8 mouse cellular contexts compared by ENCODE assay signal in the genomic region with DNA sequence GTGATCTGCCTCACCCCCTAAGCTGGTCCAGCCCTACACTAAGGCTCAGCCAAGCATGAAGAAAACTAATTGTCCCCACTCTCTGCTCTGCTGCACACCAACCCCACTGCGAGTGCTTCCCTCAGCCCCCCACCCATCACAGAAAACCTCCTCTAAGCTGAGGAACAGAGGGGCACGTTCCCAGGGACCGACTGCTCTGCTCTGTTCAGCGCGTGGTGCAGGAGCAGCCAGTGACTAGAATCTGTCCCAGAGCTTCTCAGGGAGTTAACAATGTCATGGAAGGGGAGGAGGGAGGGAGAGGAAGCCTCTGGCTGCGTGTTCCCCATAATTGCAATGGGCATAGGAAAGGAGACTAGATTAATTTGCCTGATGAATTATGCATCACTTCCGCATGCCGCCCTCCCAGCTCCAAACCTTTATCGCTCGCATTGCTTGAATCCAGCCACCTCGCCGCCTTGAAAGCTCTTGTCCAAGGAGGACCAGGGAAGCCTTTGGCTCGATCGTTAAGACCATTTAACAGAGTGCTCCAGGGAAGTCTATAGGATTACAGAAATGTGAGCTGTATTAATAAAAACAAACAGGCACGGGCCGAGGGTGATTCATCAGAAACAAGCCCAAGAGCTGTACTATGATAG.
DNase-seq lines count a peak whose midpoint lies in the region; ATAC-seq and TF ChIP-seq lines count a peak whose summit lies in the region.

No protein-coding gene starts in this region.

- peaks cover 32% of the 10 kb centered on the region for H3K27me3 ChIP-seq in heart, embryonic 13.5 days (replicated peaks)
- H3K27me3 ChIP-seq in limb, embryonic 11.5 days (ENCODE audit: control insufficient read depth, insufficient read depth, low read length), result no peaks in the 10 kb centered on the region
- no peaks in the 10 kb centered on the region for H3K27me3 ChIP-seq in neural tube, embryonic 14.5 days (ENCODE audit: control insufficient read depth, insufficient read depth, low read length)

- no peak for TF ChIP-seq CTCF in cortical plate, adult 2 months (IDR thresholded peaks at IDR 0.05; ENCODE audit: extremely low read depth, insufficient read depth, low read length)

- DNase-seq in heart, postnatal 10 days, result no peak
- DNase-seq in frontal cortex, postnatal 36 days (ENCODE audit: low spot score in 2 of 2), result peak; percentile 17 to 22
- DNase-seq in limb, embryonic 11.5 days (ENCODE audit: low spot score), result peak; percentile 44
- DNase-seq in gastrocnemius, postnatal 4 days (ENCODE audit: low spot score in 2 of 2), result no peak
- DNase-seq in gastrocnemius, postnatal 25 days, result no peak

- no peaks in the 10 kb centered on the region for H3K9me3 ChIP-seq in heart, embryonic 13.5 days
- no peaks in the 10 kb centered on the region for H3K9me3 ChIP-seq in limb, embryonic 11.5 days (ENCODE audit: control insufficient read depth, low read length)
- no peaks in the 10 kb centered on the region for H3K9me3 ChIP-seq in neural tube, embryonic 14.5 days (ENCODE audit: control insufficient read depth, low read length)

- peaks cover 8% of the 10 kb centered on the region; the same call in 1 of the 2 replicates for H3K4me1 ChIP-seq in heart, embryonic 13.5 days
- no peaks in the 10 kb centered on the region; the same call in 1 of the 2 replicates for H3K4me1 ChIP-seq in cortical plate, adult 2 months (ENCODE audit: control insufficient read depth, insufficient read depth, low read length)
- H3K4me1 ChIP-seq in limb, embryonic 11.5 days (ENCODE audit: control insufficient read depth, insufficient read depth, low read length), result peaks cover 6% of the 10 kb centered on the region; the same call in 1 of the 2 replicates
- peaks cover 11% of the 10 kb centered on the region; the same call in 1 of the 2 replicates for H3K4me1 ChIP-seq in neural tube, embryonic 14.5 days (ENCODE audit: control insufficient read depth, insufficient read depth, low read length)

- 3% methylated on average over 16 of the region's 16 CpGs for WGBS in heart, embryonic 13.5 days
- 8% methylated on average over 16 of the region's 16 CpGs for WGBS in limb, embryonic 11.5 days
- 1% methylated on average over 16 of the region's 16 CpGs for WGBS in neural tube, embryonic 14.5 days

- ATAC-seq in heart, embryonic 13.5 days (ENCODE audit: extremely low read depth, insufficient number of reproducible peaks, low FRiP score, low TSS enrichment), result no peak; the same call in 1 of the 2 replicates
- ATAC-seq in limb, embryonic 11.5 days (ENCODE audit: insufficient number of reproducible peaks, low FRiP score, low TSS enrichment, low read depth), result 0 out of 2 replicates have a peak, but pooled peaks have one; percentile 26
- peak; percentile 90 for ATAC-seq in neural tube, embryonic 14.5 days (ENCODE audit: low read depth)

- no peaks in the 10 kb centered on the region for H3K36me3 ChIP-seq in heart, embryonic 13.5 days
- H3K36me3 ChIP-seq in limb, embryonic 11.5 days (ENCODE audit: control insufficient read depth, insufficient read depth, low read length), result no peaks in the 10 kb centered on the region
- no peaks in the 10 kb centered on the region for H3K36me3 ChIP-seq in neural tube, embryonic 14.5 days (ENCODE audit: control insufficient read depth, insufficient read depth, low read length)

- peak overlapping the region; percentile 74 for H3K9ac ChIP-seq in heart, embryonic 13.5 days
- peak overlapping the region; percentile 40 for H3K9ac ChIP-seq in limb, embryonic 11.5 days (ENCODE audit: low read length)
- peak overlapping the region; percentile 2; the same call in 1 of the 2 replicates for H3K9ac ChIP-seq in neural tube, embryonic 14.5 days (replicated peaks; ENCODE audit: low read depth, low read length)

- no peak overlapping the region for H3K27ac ChIP-seq in heart, embryonic 13.5 days (replicated peaks)
- H3K27ac ChIP-seq in cortical plate, adult 2 months (ENCODE audit: insufficient read depth, low read length), result no peak overlapping the region
- no peak overlapping the region for H3K27ac ChIP-seq in limb, embryonic 11.5 days (replicated peaks; ENCODE audit: low read depth, low read length)
- peak overlapping the region; percentile 17; the same call in 1 of the 2 replicates for H3K27ac ChIP-seq in neural tube, embryonic 14.5 days (ENCODE audit: low read depth, low read length)

- H3K4me3 ChIP-seq in heart, embryonic 13.5 days, result peak overlapping the region; percentile 55
- H3K4me3 ChIP-seq in cortical plate, adult 2 months (ENCODE audit: insufficient read depth, low read length), result peak overlapping the region; percentile 20; the same call in 1 of the 2 replicates
- peak overlapping the region; percentile 19 for H3K4me3 ChIP-seq in limb, embryonic 11.5 days (ENCODE audit: low read depth, low read length)
- H3K4me3 ChIP-seq in neural tube, embryonic 14.5 days (ENCODE audit: low read depth, low read length), result peak overlapping the region; percentile 11

- peak overlapping the region; percentile 86 for H3K4me2 ChIP-seq in heart, embryonic 13.5 days
- H3K4me2 ChIP-seq in limb, embryonic 11.5 days (ENCODE audit: low read depth, severe bottlenecking), result peak overlapping the region; percentile 75
- H3K4me2 ChIP-seq in neural tube, embryonic 14.5 days (ENCODE audit: low read depth, low read length), result peak overlapping the region; percentile 54

- intact Hi-C loops in heart, postnatal 10 days (cut with DNase I), result no loop called here

- TF ChIP-seq POLR2A in cortical plate, adult 2 months (IDR thresholded peaks at IDR 0.05; ENCODE audit: extremely low read depth, insufficient read depth, low read length), result no peak

Comparison
In these comparisons a context has a peak if more than half of its experiments do, and no peak if none do; other contexts are left out.
1. H3K9ac ChIP-seq: peak in every context shown above with its lines; median percentile 74 in heart, embryonic 13.5 days; 40 in limb, embryonic 11.5 days; 2 in neural tube, embryonic 14.5 days.
2. DNase-seq: peak in frontal cortex, postnatal 36 days (2 of 2) and limb, embryonic 11.5 days (single experiment); none in heart, postnatal 10 days (0 of 2), gastrocnemius, postnatal 4 days (0 of 2) and gastrocnemius, postnatal 25 days (single experiment).
3. Peak in every context shown above with its lines, with median percentiles within 50 percentile points of each other: H3K4me2 ChIP-seq and H3K4me3 ChIP-seq.